Mouse (Mus musculus) right cerebral cortex, adult 18-20 months (tissue): ENCODE measurements around the gene Stx5a.
A peak's percentile ranks its signal among the peaks of the same experiment; 100 is the strongest.

Experiments
- DNase-seq: peaks from one replicate; pipeline ENCODE4 v3.0.0; 2022; ENCODE audit warnings: mixed read lengths

Stx5a gene

DNA sequence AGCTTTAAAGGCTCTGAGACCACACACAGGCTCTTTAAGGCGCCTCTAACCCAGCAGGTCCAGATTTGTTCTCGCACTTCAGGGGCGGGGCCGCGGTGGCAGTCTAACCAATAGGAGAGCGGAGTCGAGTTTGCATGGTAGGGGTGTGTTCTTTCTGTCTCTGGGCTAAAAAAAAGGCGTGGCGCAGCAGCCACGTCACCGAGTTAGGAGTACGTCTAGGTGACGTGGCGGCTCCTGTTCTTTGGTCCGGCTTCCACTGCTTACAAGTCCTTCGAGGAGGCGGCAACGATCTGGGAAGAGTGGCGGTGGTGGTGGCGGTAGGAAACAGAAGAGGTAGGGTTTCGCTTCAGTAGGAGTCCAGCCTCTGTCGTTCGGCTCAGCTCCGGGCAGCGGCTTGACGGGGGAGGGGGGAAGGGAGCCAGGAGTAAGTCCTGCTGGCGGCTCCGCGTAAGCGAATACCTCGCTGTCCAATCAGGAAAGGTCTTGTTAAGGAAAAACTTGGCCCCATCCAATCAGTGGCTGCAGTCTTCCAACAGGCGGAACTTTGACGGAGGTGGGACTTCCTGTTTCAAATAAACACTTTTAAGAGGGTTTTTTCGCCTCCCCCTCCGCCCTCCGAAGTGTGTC is at the start of gene Stx5a:
TSS of gene Stx5a (plus strand) at position 171 of the 627 bp plus-strand sequence.
- DNase-seq, result peak; percentile 97

DNA sequence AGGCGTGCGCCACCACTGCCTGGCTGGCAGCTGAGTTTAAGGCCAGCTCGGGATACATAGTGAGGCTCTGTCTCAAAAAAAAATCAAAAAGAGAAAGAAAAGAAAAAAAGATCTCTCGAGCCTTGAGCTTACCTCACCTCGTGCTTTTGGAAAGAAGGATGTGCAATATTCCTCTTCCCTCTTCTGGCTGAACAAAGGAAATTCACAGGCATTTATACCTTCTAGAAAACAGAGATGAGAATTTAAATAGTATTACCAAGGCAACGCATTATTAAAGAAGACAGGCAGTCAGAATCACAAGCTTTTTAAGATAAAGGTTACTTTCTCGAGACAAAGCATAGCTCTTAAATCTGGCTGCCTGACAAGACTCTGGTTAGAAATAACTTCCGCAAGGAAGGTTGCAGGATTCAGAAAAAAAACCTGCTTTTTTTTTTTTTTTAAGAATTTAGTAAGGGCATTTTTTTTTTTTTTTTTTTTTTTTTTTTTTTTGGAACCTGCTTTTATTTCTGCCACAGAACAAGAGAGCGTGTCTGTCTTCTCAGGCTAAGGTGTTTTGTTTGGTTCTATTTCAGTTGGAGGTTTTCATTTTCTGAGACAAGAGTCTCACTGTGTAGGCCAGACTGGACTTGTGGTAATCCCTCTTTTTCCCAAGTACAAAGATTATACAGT is 49.2 kb upstream of the Stx5a start:
- no peak for DNase-seq

- no peak for DNase-seq
Observed at GRCm38 (mm10) chr19:8692740-8693139, 48.5 kb upstream of the Stx5a start.

- no peak for DNase-seq
Observed at GRCm38 (mm10) chr19:8695330-8695729, 45.9 kb upstream of the Stx5a start.

- no peak for DNase-seq
Observed at GRCm38 (mm10) chr19:8699652-8700051, 41.6 kb upstream of the Stx5a start.

DNA sequence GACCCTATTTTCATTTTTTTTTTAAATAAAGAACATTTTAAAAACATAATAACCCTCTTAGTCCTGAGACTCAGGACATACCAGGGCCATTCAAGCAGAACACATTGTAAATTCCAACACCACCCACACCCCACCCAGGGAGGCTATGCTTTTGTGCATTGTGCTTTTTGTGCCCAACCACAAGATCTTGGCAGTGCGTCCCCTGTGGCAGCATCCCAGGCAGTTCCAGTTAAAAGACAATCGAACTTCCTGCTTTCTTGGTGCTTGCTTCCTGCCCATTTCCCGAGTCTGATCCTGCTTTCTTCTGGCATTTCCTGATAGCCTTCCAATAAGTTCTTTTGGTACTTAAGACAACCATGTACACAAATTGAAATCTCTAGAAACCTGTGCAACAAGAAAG is 38.8 kb upstream of the Stx5a start:
- DNase-seq, result no peak

DNA sequence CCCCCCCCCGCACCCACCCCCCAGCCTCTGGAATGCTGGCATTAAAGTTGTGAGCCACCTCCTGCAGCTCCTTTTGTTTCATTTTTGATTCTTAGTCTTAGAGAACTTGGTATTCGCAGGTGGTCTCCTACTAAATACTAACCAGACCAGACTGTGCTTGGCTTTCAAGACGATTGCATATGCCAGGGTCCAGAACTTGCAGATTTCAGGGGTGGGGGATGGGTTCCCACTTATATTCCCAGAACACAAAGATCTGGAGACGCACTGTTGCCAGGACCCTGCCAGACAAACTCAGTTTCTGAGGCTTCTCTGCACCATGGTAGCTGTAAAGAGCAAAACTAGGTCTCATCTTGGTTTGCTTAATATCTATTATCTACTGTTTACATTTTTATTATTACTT is 37.6 kb upstream of the Stx5a start:
- DNase-seq, result no peak

DNA sequence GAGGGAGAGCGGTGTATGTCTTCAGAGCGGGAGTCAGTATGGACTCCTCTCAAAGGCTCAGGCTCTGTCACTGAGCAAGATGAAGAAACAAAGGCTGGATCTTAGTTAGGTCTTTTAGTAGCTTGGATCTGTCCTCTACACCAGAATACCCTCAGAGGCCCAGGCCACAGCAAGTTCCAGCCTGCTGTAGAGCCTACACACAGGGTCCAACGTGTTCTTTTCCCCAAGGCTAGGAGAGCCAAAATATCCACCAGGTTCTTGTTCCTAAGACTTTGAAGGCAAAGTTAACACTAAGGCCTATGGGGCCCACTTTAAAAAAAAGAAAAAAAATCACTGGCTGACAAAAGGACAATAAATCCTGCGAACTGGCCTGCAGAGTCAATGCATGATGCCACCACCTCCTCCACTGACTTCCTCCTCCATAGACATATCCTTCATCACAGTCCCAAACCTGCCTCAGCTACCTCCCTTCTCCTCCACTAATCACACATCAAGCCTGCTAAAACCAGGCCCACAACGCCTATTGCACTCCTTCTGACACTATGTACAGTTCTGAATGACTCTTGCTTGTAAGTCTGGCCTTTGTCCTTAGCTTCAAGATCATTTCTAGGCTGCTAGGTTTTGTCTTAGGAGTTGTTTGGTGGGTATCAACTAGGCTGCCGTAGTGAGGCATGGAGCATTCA is 36.0 kb upstream of the Stx5a start:
- no peak for DNase-seq

- DNase-seq, result no peak
Observed at GRCm38 (mm10) chr19:8706132-8706667, 35.0 kb upstream of the Stx5a start.

GRCm38 (mm10) chr19:8706930-8707329 is 34.3 kb upstream of the Stx5a start:
- no peak for DNase-seq

GRCm38 (mm10) chr19:8708954-8709353 is 32.3 kb upstream of the Stx5a start:
- DNase-seq, result no peak

DNA sequence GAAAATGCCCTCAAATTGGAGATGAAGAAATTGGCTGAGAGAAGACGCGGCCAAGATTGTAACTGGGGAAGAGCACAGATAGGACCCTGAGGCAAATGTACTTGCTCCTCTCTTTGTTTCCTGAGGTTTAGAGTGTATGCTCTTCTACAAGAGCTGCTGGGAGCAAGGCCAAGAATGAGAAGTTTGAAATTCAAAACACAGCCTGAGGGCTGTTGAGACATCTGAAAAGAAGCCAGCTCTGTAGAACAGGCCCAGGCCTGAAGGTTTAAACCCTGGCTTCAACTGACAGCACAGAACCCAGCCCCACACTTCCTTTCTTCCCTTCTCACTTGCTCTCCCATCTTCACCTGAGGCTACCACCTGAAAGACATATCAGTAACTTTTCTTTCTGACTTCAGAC is 31.2 kb upstream of the Stx5a start:
- DNase-seq, result no peak

DNA sequence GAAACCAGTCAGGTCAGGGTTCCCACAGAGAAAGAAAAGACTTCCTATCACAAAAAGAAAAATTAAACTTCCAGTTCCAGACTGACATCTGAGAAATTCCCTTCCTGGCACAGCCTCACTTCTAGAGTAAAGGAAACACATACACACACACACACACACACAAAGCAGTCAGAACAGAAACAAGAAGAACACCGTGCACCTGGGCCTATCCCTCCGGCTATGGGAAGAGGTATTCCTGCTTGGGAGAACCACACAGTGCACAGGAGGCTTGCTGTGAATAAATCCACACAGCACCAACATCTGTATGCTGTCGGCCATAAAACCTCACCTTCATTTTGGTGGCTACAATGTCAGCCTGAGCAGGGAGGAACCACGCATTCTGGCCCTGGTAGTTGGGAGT is 29.7 kb upstream of the Stx5a start:
- DNase-seq, result no peak

GRCm38 (mm10) chr19:8711949-8712869 is 29.0 kb upstream of the Stx5a start:
- no peak for DNase-seq

DNA sequence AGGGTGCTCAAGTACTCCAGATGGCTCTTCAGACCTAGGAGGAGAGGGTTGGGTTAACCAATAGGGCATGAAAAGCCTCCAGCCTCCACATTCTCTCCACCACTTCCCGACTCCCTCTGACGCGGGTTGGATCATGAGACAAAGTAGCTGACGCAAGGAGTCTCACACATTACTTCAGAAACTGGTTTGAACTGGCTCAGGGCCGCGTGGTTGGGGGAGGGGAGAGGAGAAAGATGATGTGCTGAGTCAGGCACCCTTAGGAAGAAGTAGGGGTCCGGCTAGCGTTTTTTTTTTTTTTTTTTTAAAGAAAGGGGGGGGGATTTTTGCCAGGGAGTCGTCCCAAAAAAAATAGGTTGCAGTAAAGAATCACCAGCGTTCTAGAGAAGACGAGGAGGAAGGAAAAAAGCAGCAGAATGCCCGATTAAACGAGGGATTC is 28.3 kb upstream of the Stx5a start:
- peak; percentile 71 for DNase-seq

DNA sequence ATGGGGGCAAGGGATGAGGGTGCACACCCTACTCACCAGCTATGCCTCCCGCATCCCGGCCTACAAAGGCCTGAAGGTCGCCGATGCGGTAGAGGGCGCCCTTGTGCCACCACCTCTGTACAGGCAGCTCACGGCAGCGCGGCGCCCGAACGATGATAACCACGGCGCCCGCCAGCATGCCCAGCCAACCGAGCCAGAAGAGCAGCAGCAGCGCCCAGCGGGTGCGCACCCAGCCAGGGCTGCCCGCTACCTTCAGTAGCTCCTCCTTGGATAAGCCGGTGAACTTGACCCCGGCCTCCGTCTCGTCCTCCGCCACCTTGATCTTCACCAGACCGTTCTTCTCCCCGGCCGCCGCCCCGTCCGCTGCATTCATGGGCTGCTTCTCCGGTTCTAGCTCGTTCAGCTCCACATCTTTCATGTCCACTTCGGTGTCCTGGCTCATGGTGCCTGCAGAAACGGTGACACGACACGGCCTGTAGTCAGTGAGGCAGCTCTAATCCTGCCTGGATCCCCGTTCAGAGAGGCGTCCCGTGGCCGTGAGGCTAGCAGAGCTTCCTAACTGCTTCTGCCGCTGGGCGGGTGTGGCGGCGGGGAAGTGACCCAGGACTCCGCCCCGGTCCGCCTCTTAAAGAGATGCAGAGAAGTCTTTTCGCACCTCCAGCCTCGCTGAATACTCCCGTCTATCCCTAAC is 27.8 kb upstream of the Stx5a start:
- peak; percentile 94 for DNase-seq

GRCm38 (mm10) chr19:8713997-8714652 is 27.1 kb upstream of the Stx5a start:
- DNase-seq, result no peak

DNA sequence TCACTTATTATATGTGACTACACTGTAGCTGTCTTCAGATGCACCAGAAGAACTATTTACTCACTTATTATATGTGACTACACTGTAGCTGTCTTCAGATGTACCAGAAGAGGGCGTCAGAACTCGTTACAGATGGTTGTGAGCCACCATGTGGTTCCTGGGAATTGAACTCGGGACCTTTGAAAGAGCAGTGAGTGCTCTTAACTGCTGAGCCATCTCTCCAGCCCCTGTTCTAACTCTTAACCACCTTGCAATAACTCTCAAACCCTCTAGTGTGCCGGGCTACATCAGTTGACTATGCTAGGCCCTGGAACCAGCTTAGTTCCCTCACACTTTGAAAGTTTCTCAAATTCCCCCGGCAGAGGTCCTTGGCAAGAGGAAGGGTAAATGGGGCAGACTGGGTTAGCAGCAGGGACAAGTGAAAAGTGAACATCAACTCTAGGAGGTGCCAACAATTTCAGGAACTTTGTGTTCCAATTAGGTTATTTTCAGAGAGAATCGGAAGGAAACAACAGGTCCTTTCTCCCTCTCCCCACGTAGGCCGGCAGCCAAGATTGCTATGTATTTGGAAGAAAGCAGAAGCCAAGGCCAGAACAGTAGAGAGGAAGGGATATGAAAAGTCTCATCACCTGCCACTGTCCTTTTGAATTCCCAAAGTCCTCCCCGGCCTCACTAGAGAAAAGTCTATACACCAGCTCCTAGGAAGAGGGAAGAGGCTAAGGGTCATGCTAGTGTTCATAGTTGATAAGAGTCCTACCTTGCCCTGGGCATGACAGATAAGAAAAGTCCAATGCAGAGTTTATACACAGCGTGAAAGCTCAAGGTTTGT is 26.3 kb upstream of the Stx5a start:
- no peak for DNase-seq

DNA sequence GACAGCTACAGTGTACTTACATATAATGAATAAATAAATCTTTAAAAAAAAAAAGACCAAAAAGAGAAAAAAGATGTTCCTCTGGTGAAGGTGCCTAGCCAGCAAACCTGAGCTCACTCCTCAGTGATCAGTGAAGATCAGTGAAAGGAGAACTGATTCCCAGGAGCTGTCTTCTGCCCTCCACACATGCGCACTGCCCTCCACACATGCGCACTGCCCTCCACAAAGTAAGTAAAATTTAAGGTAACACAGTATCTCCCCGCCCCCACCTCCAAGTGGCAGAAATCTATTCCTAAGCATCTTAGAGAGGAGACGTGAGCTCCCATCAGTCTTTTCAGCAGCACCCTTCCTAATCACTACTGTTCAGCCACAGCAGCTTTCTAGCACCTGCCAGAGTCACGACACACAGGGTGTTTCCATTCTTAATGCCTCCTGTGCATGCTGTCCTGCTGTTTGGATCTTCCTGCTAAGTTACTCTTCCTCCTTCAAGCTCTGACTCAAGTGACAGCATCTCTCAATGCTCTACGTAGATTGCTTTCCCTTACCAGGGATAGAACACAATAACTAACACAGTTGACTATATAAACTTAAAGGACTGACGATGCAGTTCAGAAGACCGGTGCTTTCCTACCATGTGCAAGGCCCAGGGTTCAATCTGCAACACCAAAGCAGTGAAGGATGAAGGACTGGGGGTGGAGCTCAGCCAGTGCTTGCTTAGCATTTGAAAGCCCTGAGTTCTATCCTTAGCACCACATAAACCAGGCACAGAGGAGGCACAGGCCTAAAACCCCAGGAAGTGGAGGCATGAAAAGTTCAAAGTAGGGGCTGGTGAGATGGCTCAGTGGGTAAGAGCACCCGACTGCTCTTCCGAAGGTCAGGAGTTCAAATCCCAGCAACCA is 25.1 kb upstream of the Stx5a start:
- DNase-seq, result no peak
